Mouse (Mus musculus) forebrain, embryonic 14.5 days (tissue): ENCODE results near the gene Slc25a29. TPM values are rescaled to one million over a fixed set of nuclear protein-coding genes. Genes with fewer than 3 reads are reported as not detected.

ENCODE experiments used
- ATAC-seq: fragments of 200-750 bp; cut with Nextera tagmentation; 2 replicates; pipeline ENCODE4 v1.8.0; 2017; ENCODE audit warnings: mild to moderate bottlenecking, moderate library complexity
- DNase-seq: peaks from one replicate; pipeline ENCODE4 v3.0.0-alpha.2; 2015; ENCODE audit warnings: low spot score
- H3K27ac ChIP-seq: fragments of 300-500 bp; sonication (generic); 2 replicates; pipeline ENCODE4 v1.5.1; 2014; ENCODE audit warnings: low read depth, mild to moderate bottlenecking, control low read depth, low read length, moderate library complexity
- H3K27me3 ChIP-seq: fragments of 300-500 bp; sonication (generic); replicated peaks from 2 replicates; pipeline ENCODE4 v1.6.1; 2014; ENCODE audit warnings: low read length, control low read depth, mixed read lengths; ENCODE audit not compliant: control insufficient read depth, insufficient read depth
- H3K36me3 ChIP-seq: fragments of 300-500 bp; sonication (generic); 2 replicates; pipeline ENCODE4 v1.6.1; 2014; ENCODE audit warnings: low read length, control low read depth; ENCODE audit not compliant: control insufficient read depth, insufficient read depth
- H3K4me1 ChIP-seq: fragments of 300-500 bp; sonication (generic); 2 replicates; pipeline ENCODE4 v1.6.1; 2014; ENCODE audit warnings: antibody characterized with exemption, low read length, control low read depth; ENCODE audit not compliant: control insufficient read depth, insufficient read depth
- H3K4me2 ChIP-seq: fragments of 300-500 bp; sonication (generic); 2 replicates; pipeline ENCODE4 v1.6.1; 2014; ENCODE audit warnings: mild to moderate bottlenecking, control low read depth, low read length
- H3K4me3 ChIP-seq: fragments of 300-500 bp; sonication (generic); 2 replicates; pipeline ENCODE4 v1.5.1; 2014; ENCODE audit warnings: low read depth, low read length, control low read depth
- H3K9ac ChIP-seq: fragments of 300-500 bp; sonication (generic); 2 replicates; pipeline ENCODE4 v1.6.1; 2014; ENCODE audit warnings: mild to moderate bottlenecking, low read length, control low read depth, moderate library complexity
- H3K9me3 ChIP-seq: fragments of 300-500 bp; sonication (generic); replicated peaks from 2 replicates; pipeline ENCODE4 v1.6.1; 2016; ENCODE audit warnings: low read length, control low read depth, mixed read lengths; ENCODE audit not compliant: control insufficient read depth
- WGBS: fragments of 180-500 bp; shearing (Covaris S2); extraction: QIAGEN DNeasy Blood & Tissue Kit; methylation state at CpG from one replicate; pipeline ENCODE4 v1.1.7; 2014; 5-methylcytosine and 5-hydroxymethylcytosine counted together
- microRNA counts: library from miRNA; unstranded; fragments of <30 nt; microRNA quantifications from one replicate; lab custom pipeline; 2016
- microRNA-seq: library from miRNA; unstranded; fragments of <30 nt; microRNA quantifications from one replicate; pipeline ENCODE4, GENCODE M21; 2016
- polyA plus RNA-seq: library from polyadenylated mRNA; unstranded; fragments of >200 nt; fragmentation: Nextera tagmentation; extraction: Ambion mirVana; gene quantifications from 2 replicates; pipeline ENCODE4 v1.2.1, GENCODE M21; 2014

Gene Slc25a29
- polyA plus RNA-seq, 1 experiment from 2014 or later, result 21.7 TPM

DNA sequence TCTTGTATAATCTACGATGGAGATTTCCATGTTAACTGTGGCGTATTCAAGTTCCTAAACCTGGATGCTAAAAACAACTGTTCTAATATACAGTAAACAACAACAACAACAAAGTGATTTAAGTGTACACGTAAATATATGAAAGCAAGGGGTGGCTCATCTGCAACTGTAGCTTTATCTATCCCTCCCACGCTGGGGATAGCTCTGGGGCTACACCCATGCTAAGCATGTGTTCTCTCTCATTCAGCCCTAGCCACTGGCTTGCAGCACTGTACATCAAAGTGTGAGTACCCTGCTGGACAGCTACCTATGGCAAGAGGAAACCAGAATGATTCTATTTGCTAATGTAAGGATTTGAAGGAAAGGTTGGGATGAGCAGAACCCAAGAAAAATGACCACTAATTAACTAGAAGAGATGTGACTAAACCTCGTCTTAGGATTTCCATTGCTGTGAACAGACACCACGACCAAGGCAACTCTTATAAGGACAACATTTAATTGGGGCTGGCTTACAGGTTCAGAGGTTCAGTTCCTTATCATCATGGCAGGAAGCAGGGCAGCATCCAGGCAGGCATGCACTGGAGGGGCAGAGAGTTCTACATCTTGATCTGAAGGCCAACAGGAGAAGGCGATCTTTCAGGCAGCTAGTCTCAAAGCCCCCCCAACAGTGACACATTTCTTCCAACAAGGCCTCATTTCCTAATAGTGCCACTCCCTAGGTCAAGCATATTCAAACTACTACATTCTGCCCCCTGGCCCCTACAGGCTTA, 55.4 kb downstream of the Slc25a29 start:
- WGBS, result 95% methylated on average over 7 of the region's 7 CpGs
- H3K36me3 ChIP-seq, result 0 out of 2 replicates have a peak, but pooled peaks cover 4% of the 10 kb centered on the region
- no peak overlapping the region for H3K27ac ChIP-seq
- ATAC-seq, result no peak
- H3K27me3 ChIP-seq, result no peaks in the 10 kb centered on the region
- no peaks in the 10 kb centered on the region for H3K4me1 ChIP-seq
- no peak overlapping the region for H3K4me2 ChIP-seq
- H3K9ac ChIP-seq, result no peak overlapping the region
- H3K4me3 ChIP-seq, result no peak overlapping the region
- H3K9me3 ChIP-seq, result peaks cover 7% of the 10 kb centered on the region; the same call in 1 of the 2 replicates
- DNase-seq, result no peak

MicroRNAs encoded within 50 kb of the gene (microRNA counts, 519-probe panel; counts per million panel counts)
- microRNA mmu-miR-345-3p (lab: Ali Mortazavi, UCI), result not detected
- 4,176 counts per million, percentile 48 among the panel's probes with 10 or more counts for microRNA mmu-miR-345-5p (lab: Ali Mortazavi, UCI)

Small RNA genes lying within 50 kb of the gene (microRNA-seq; reads per million reads assigned to microRNA genes)
- gene Mir345, result 95.7 reads per million, percentile 57 among the genes with 10 or more reads in this experiment

Other genes with a start within 250 kb of the Slc25a29 start
- 1.1 and 1.3 TPM in 2 replicates for gene Degs2, start 133.6 kb downstream of the Slc25a29 start, polyA plus RNA-seq
- 15.7 and 17.6 TPM in 2 replicates for gene Yy1, start 42.9 kb downstream of the Slc25a29 start, polyA plus RNA-seq
- gene Slc25a47, start 163 bp upstream of the Slc25a29 start, polyA plus RNA-seq, result 14.1 and 17.3 TPM in 2 replicates
- 3.5 and 3.7 TPM in 2 replicates for gene Wdr25, start 57.7 kb upstream of the Slc25a29 start, polyA plus RNA-seq
- 101 and 113 TPM in 2 replicates for gene Wars, start 58.3 kb upstream of the Slc25a29 start, polyA plus RNA-seq
- gene Begain, start 232.3 kb upstream of the Slc25a29 start, polyA plus RNA-seq, result 16.4 and 20.4 TPM in 2 replicates